Mouse (Mus musculus): ENCODE measurements at regions not wholly inside any gene's neighbourhood (a gene's known extent, or its start where the extent isn't known, plus 50 kb on each side); places are given as distances from the start of the nearest gene placed in this dataset.

GRCm38 (mm10) chr11:90132579-90132978 lies 54.9 kb upstream of the Gm45716 start:
- peak in 1 of 2 experiments; percentile 23 for DNase-seq (ENCODE audit: low spot score in 2 of 2)

DNA sequence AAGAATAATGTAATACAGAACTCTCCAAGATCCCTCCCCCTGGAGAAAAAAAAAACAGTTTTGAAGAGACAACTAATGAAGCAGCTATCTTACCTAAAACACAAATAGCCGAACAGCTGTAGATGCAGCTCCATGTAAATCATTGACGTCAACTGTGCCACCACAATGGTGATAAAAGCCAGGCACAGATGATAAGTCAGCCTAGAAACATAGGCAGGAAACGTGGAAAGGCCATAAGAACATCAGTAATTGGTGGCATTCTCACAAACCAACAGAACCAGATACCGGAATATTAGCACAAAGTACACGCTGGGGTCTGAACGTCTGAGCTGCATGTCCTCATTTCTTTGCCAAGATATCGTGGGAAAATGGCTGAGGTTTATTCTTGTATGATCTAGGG lies 51.2 kb upstream of the Gm45716 start:
- no peak for DNase-seq (ENCODE audit: low spot score in 2 of 2)

Data from heart, adult 9 months (tissue).